Mouse (Mus musculus): ENCODE measurements at regions not wholly inside any gene's neighbourhood (a gene's known extent, or its start where the extent isn't known, plus 50 kb on each side); places are given as distances from the start of the nearest gene placed in this dataset.

GRCm38 (mm10) chr2:170218230-170219044 is 70.5 kb upstream of the Zfp217 start:
- Histone ChIP-seq H3K9me3 (replicated peaks) (no peaks in the 10 kb centered on the region), H3K4me2 (peak overlapping the region; percentile 82), H3K36me3 (no peaks in the 10 kb centered on the region), H3K4me1 (replicated peaks) (peaks cover 57% of the 10 kb centered on the region), H3K27ac (peak overlapping the region; percentile 51), H3K4me3 (replicated peaks) (peak overlapping the region; percentile 61), H3K9ac (peak overlapping the region; percentile 73), H3K27me3 (no peaks in the 10 kb centered on the region)
- 14% methylated on average over 22 of the region's 22 CpGs for WGBS (ENCODE audit: insufficient replicate concordance)
- ATAC-seq (ENCODE audit: low read depth): peak; percentile 62; the same call in 1 of the 2 replicates
- no peak for DNase-seq

GRCm38 (mm10) chr2:170216311-170216710 is 68.4 kb upstream of the Zfp217 start:
- DNase-seq: no peak
- Histone ChIP-seq H3K9ac (no peak overlapping the region), H3K36me3 (no peaks in the 10 kb centered on the region), H3K4me2 (no peak overlapping the region), H3K27me3 (no peaks in the 10 kb centered on the region), H3K4me3 (replicated peaks) (no peak overlapping the region), H3K9me3 (replicated peaks) (no peaks in the 10 kb centered on the region), H3K4me1 (replicated peaks) (peaks cover 36% of the 10 kb centered on the region), H3K27ac (no peak overlapping the region)
- ATAC-seq (ENCODE audit: low read depth): no peak
- WGBS (ENCODE audit: insufficient replicate concordance): 88% methylated on average over 7 of the region's 7 CpGs

GRCm38 (mm10) chr2:170209121-170209520 is 61.2 kb upstream of the Zfp217 start:
- Histone ChIP-seq H3K4me2 (no peak overlapping the region), H3K27me3 (no peaks in the 10 kb centered on the region), H3K4me1 (replicated peaks) (peaks cover 28% of the 10 kb centered on the region), H3K27ac (no peak overlapping the region), H3K36me3 (no peaks in the 10 kb centered on the region), H3K9ac (no peak overlapping the region), H3K9me3 (replicated peaks) (no peaks in the 10 kb centered on the region), H3K4me3 (replicated peaks) (no peak overlapping the region)
- 73% methylated on average over 12 of the region's 12 CpGs for WGBS (ENCODE audit: insufficient replicate concordance)
- ATAC-seq (ENCODE audit: low read depth) (no peak), DNase-seq (no peak)

GRCm38 (mm10) chr2:170207878-170208277 is 60.0 kb upstream of the Zfp217 start:
- no peaks in the 10 kb centered on the region for H3K27me3 ChIP-seq
- DNase-seq (no peak), ATAC-seq (ENCODE audit: low read depth) (no peak)
- no peak overlapping the region for H3K4me2 ChIP-seq
- no peaks in the 10 kb centered on the region for H3K9me3 ChIP-seq (replicated peaks)
- H3K36me3 ChIP-seq: no peaks in the 10 kb centered on the region
- 63% methylated on average over 7 of the region's 7 CpGs for WGBS (ENCODE audit: insufficient replicate concordance)
- H3K9ac ChIP-seq: no peak overlapping the region
- H3K27ac ChIP-seq: no peak overlapping the region
- H3K4me1 ChIP-seq (replicated peaks): peaks cover 28% of the 10 kb centered on the region
- no peak overlapping the region for H3K4me3 ChIP-seq (replicated peaks)

- no peak for ATAC-seq (ENCODE audit: low read depth)
- no peak overlapping the region for H3K27ac ChIP-seq
Measured at GRCm38 (mm10) chr2:170207395-170207794, 59.5 kb upstream of the Zfp217 start.

GRCm38 (mm10) chr2:170206870-170207269 is 59.0 kb upstream of the Zfp217 start:
- Histone ChIP-seq H3K27ac (peak overlapping the region; percentile 29), H3K4me2 (peak overlapping the region; percentile 78), H3K4me1 (replicated peaks) (peaks cover 36% of the 10 kb centered on the region), H3K9ac (peak overlapping the region; percentile 66; the same call in 1 of the 2 replicates), H3K36me3 (no peaks in the 10 kb centered on the region), H3K27me3 (no peaks in the 10 kb centered on the region), H3K4me3 (replicated peaks) (peak overlapping the region; percentile 61), H3K9me3 (replicated peaks) (no peaks in the 10 kb centered on the region)
- DNase-seq: no peak
- 51% methylated on average over 14 of the region's 14 CpGs for WGBS (ENCODE audit: insufficient replicate concordance)
- no peak for ATAC-seq (ENCODE audit: low read depth)

More at GRCm38 (mm10) chr2:170207395-170207794, 59.5 kb upstream of the Zfp217 start:
- H3K4me1 ChIP-seq (replicated peaks): peaks cover 30% of the 10 kb centered on the region
- H3K4me3 ChIP-seq (replicated peaks): no peak overlapping the region
- H3K9ac ChIP-seq: no peak overlapping the region
- H3K9me3 ChIP-seq (replicated peaks): no peaks in the 10 kb centered on the region
- H3K27me3 ChIP-seq: no peaks in the 10 kb centered on the region
- peak overlapping the region; percentile 78; the same call in 1 of the 2 replicates for H3K4me2 ChIP-seq
- no peak for DNase-seq
- 80% methylated on average over 6 of the region's 6 CpGs for WGBS (ENCODE audit: insufficient replicate concordance)
- H3K36me3 ChIP-seq: no peaks in the 10 kb centered on the region

GRCm38 (mm10) chr2:170206442-170206754 is 58.5 kb upstream of the Zfp217 start:
- Histone ChIP-seq H3K4me1 (replicated peaks) (peaks cover 40% of the 10 kb centered on the region), H3K4me2 (peak overlapping the region; percentile 78), H3K9ac (peak overlapping the region; percentile 66; the same call in 1 of the 2 replicates), H3K9me3 (replicated peaks) (no peaks in the 10 kb centered on the region), H3K27me3 (no peaks in the 10 kb centered on the region), H3K27ac (peak overlapping the region; percentile 29), H3K36me3 (no peaks in the 10 kb centered on the region), H3K4me3 (replicated peaks) (peak overlapping the region; percentile 61)
- 4% methylated on average over 6 of the region's 6 CpGs for WGBS (ENCODE audit: insufficient replicate concordance)
- ATAC-seq (ENCODE audit: low read depth): peak; percentile 39
- DNase-seq: peak; percentile 60

GRCm38 (mm10) chr2:170205591-170206441 is 57.9 kb upstream of the Zfp217 start:
- DNase-seq: peak; percentile 55
- peak overlapping the region; percentile 78 for H3K4me2 ChIP-seq
- WGBS (ENCODE audit: insufficient replicate concordance): 0% methylated on average over 17 of the region's 17 CpGs
- peak; percentile 51 for ATAC-seq (ENCODE audit: low read depth)
- no peaks in the 10 kb centered on the region for H3K36me3 ChIP-seq
- H3K9ac ChIP-seq: peak overlapping the region; percentile 66
- peak overlapping the region; percentile 87 for H3K27ac ChIP-seq
- H3K4me3 ChIP-seq (replicated peaks): peak overlapping the region; percentile 61
- H3K9me3 ChIP-seq (replicated peaks): no peaks in the 10 kb centered on the region
- H3K27me3 ChIP-seq: no peaks in the 10 kb centered on the region
- peaks cover 45% of the 10 kb centered on the region for H3K4me1 ChIP-seq (replicated peaks)

- Histone ChIP-seq H3K27me3 (no peaks in the 10 kb centered on the region), H3K36me3 (no peaks in the 10 kb centered on the region), H3K9ac (peak overlapping the region; percentile 66), H3K4me1 (replicated peaks) (peaks cover 45% of the 10 kb centered on the region), H3K27ac (peak overlapping the region; percentile 87), H3K4me2 (peak overlapping the region; percentile 78), H3K4me3 (replicated peaks) (peak overlapping the region; percentile 61), H3K9me3 (replicated peaks) (no peaks in the 10 kb centered on the region)
- DNase-seq: no peak
- no peak for ATAC-seq (ENCODE audit: low read depth)
- 11% methylated on average over 10 of the region's 10 CpGs for WGBS (ENCODE audit: insufficient replicate concordance)
Measured at GRCm38 (mm10) chr2:170204768-170205514, 57.0 kb upstream of the Zfp217 start.

- H3K9me3 ChIP-seq (replicated peaks): no peaks in the 10 kb centered on the region
- no peak for ATAC-seq (ENCODE audit: low read depth)
Measured at GRCm38 (mm10) chr2:170203496-170203895, 55.6 kb upstream of the Zfp217 start.

More at GRCm38 (mm10) chr2:170203496-170203895, 55.6 kb upstream of the Zfp217 start:
- Histone ChIP-seq H3K27me3 (no peaks in the 10 kb centered on the region), H3K4me1 (replicated peaks) (peaks cover 45% of the 10 kb centered on the region), H3K9ac (no peak overlapping the region), H3K36me3 (no peaks in the 10 kb centered on the region), H3K27ac (no peak overlapping the region), H3K4me2 (no peak overlapping the region), H3K4me3 (replicated peaks) (no peak overlapping the region)
- no peak for DNase-seq
- 83% methylated on average over 5 of the region's 5 CpGs for WGBS (ENCODE audit: insufficient replicate concordance)
